Mouse (Mus musculus) lung, adult 2 months (tissue): ENCODE measurements around the gene Fn1. TPM values are rescaled to one million over a fixed set of nuclear protein-coding genes. Genes with fewer than 3 reads are reported as not detected.

Experiments used
- DNase-seq: peaks from one replicate; pipeline ENCODE4 v3.0.0; 2022
- H3K4me1 ChIP-seq: fragments of 200-500 bp; 2 replicates; pipeline ENCODE4 v1.6.1; 2011; ENCODE audit warnings: low read length; ENCODE audit not compliant: control insufficient read depth, insufficient read depth
- H3K4me3 ChIP-seq: fragments of 200-500 bp; replicated peaks from 2 replicates; pipeline ENCODE3; 2011; ENCODE audit warnings: low read depth, mild to moderate bottlenecking, control low read depth, low read length; ENCODE audit errors: extremely low read depth
- CTCF ChIP-seq: fragments of 200-500 bp; IDR thresholded peaks from 2 replicates; pipeline ENCODE4 v1.5.1; 2011; ENCODE audit warnings: mild to moderate bottlenecking, low read length, control low read depth; ENCODE audit not compliant: insufficient read depth
- POLR2A ChIP-seq: fragments of 200-500 bp; IDR thresholded peaks from 2 replicates; pipeline ENCODE4 v1.6.1; 2011; ENCODE audit warnings: low read depth, mild to moderate bottlenecking, control low read depth, low read length, borderline replicate concordance; ENCODE audit errors: extremely low read depth
- WGBS: fragments of 180-500 bp; shearing (Covaris S2); methylation state at CpG from one replicate; pipeline ENCODE4 v1.1.7; 2018; 5-methylcytosine and 5-hydroxymethylcytosine counted together
- polyA plus RNA-seq: library from polyadenylated mRNA; depleted of rRNA; stranded (reverse); fragments of >200 nt; gene quantifications from 2 replicates; pipeline ENCODE4 v1.2.3, GENCODE M21; 2012

Gene Fn1
- polyA plus RNA-seq, 1 experiment: 177 TPM

GRCm38 (mm10) chr1:71609916-71610315, 43.1 kb downstream of the Fn1 start:
- 89% methylated on average over 5 of the region's 5 CpGs for WGBS
- TF ChIP-seq POLR2A: no peak
- TF ChIP-seq CTCF: no peak
- no peaks in the 10 kb centered on the region for H3K4me1 ChIP-seq
- no peak for DNase-seq
- H3K4me3 ChIP-seq: no peak overlapping the region

DNA sequence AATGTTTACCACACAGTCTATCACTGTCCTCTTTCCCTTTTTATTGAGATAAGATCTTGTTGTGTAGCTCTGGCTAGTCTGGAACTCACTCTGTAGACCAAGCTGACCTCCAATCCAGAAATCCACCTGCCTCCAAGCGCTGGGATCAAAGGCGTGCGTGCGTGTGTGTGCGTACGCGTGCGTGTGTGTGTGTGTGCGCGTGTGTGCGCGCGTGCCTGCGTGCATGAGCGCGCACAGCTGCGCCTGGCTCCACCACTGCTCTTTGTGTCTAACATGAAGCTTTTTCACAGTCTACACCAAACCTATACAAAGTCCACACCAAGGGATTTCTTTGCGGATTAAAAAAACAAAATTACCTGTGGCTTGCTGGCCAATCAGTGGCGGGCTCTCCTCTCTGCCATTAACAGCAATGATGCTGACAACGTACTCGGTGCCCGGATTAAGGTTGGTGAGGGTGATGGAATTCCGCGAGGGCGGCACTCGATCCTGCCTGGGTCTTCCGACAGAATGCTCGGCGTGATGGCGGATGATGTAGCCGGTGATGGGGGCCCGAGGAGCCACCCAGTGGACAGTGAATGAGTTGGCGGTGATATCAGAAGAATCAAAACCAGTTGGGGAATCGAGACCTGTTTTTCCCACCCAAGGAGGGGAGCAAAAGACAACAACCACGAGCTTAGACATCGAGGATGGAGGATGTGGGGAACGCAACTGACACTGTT, 43.8 kb downstream of the Fn1 start:
- DNase-seq: no peak
- TF ChIP-seq POLR2A: no peak
- TF ChIP-seq CTCF: no peak
- no peaks in the 10 kb centered on the region for H3K4me1 ChIP-seq
- H3K4me3 ChIP-seq: no peak overlapping the region
- 96% methylated on average over 37 of the region's 37 CpGs for WGBS

DNA sequence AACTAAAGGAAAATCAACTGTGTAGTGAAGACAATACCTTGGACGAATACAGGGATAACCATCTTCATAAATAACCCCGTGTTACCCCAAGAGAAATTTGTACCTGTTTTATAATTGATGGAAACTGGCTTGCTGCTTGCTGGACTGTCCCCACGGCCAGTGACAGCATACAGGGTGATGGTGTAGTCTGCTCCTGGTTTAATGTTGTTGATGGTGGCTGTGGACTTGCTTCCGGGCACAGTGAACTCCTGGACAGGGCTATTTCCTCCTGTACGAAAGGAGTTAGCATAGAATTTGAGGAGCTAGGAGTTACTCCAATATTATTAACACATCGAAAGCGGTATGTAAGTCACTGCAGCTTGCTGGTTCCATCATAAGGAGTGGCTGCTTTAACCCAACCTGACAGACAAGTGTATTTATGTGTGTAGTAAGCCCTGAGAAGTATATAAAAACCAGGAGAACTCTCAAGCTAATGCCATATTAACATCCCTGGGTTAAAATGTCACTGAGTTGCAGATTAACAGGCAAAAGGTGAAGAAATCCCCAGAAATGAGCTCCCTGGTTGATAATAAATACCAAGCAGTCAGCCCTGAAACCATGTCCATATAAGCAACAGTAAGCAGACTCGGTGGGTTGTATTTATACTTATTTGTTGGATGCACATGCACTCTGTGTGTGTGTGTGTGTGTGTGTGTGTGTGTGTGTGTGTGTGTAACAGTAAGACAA, 46.2 kb downstream of the Fn1 start:
- no peak for TF ChIP-seq POLR2A
- TF ChIP-seq CTCF: no peak
- H3K4me3 ChIP-seq: no peak overlapping the region
- no peaks in the 10 kb centered on the region for H3K4me1 ChIP-seq
- WGBS: 82% methylated on average over 8 of the region's 8 CpGs
- DNase-seq: no peak

DNA sequence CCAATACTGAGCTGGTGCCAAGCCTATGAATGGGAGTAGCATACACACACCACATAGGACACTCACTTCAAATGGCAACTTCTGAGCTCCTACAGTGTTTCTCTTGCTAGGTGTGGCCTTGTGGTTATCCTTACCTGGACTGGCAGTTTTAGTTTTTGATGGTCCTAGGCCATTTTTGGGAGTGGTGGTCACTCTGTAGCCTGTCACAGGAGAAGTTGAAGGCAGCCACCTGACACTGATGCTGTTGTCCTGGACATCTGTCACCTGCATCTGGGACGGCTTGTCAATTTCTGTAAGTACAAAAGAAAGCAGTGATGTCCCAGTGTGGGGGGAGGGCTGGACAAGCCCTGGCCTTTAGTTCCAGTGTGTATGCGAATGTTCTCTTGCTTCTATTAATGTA, 47.2 kb downstream of the Fn1 start:
- TF ChIP-seq CTCF (no peak), POLR2A (no peak)
- Histone ChIP-seq H3K4me1 (no peaks in the 10 kb centered on the region), H3K4me3 (no peak overlapping the region)
- WGBS: 91% methylated on average over 2 of the region's 2 CpGs
- no peak for DNase-seq

DNA sequence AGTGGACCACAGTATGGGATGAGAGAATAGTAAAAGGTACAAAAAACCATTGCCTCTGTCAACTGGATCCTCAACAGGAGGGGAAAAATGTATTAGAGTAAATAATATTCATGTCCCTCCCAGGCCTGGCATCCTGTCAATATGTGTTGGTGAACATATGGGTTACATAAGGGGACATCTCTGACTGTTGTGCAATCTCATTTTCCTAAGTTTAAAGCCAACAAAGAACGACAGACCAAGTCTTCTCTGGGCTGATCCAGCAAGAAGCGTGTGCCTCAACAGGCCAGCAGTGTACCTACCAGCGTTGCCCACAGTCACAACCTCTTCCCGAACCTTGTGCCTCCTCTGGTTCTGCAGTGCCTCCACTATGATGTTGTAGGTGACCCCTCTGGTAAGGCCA, 57.6 kb downstream of the Fn1 start:
- TF ChIP-seq POLR2A: no peak
- no peak for TF ChIP-seq CTCF
- no peaks in the 10 kb centered on the region for H3K4me1 ChIP-seq
- DNase-seq: no peak
- 73% methylated on average over 4 of the region's 4 CpGs for WGBS
- H3K4me3 ChIP-seq: no peak overlapping the region

DNA sequence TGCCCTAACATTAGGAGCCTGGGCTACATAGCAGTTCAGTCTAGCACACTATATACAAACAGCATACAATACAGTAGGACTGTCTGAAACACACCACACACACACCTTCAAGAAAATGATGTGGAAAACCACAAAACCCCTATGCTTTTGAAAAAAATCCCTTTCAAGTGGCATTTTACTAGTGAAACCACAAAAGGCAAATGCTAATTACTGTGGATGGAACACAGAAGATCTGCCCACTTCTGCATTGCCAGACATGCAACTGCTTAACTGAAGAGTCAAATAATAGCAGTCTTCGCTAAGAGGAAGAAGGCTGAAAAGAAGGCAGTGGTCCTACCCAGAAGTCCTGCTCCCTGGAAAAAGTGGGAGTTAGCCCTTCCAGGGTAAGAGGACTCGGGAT, 58.7 kb downstream of the Fn1 start:
- DNase-seq: no peak
- WGBS: 84% methylated on average over 2 of the region's 2 CpGs
- no peak for TF ChIP-seq POLR2A
- no peak for TF ChIP-seq CTCF
- H3K4me3 ChIP-seq: no peak overlapping the region
- H3K4me1 ChIP-seq: no peaks in the 10 kb centered on the region

DNA sequence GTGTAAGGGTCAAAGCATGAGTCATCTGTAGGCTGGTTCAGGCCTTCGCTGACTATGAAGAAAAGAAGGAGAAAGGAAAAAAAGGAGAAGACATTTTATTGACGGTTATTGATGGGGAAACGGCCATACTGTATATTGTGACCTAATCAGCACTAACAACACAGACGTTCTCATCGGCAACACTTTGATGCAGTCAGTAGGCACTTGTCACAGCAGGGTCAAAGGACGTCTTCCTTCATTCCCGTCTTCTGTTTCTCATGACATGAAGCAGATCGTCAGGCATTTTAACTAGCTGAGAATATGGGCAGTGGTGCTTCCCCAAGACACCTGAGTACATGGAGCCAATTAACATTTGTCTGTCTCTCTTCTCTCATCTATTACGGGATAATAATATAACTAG, 59.8 kb downstream of the Fn1 start:
- H3K4me3 ChIP-seq: no peak overlapping the region
- TF ChIP-seq POLR2A (no peak), CTCF (no peak)
- H3K4me1 ChIP-seq: no peaks in the 10 kb centered on the region
- no peak for DNase-seq
- 90% methylated on average over 9 of the region's 9 CpGs for WGBS

GRCm38 (mm10) chr1:71590038-71590437, 63.0 kb downstream of the Fn1 start:
- WGBS: 95% methylated on average over 11 of the region's 11 CpGs
- no peak for DNase-seq
- no peak for TF ChIP-seq CTCF
- Histone ChIP-seq H3K4me3 (no peak overlapping the region), H3K4me1 (no peaks in the 10 kb centered on the region)

GRCm38 (mm10) chr1:71586658-71587057, 66.3 kb downstream of the Fn1 start:
- TF ChIP-seq POLR2A: no peak
- TF ChIP-seq CTCF: no peak
- DNase-seq: no peak
- 80% methylated on average over 7 of the region's 7 CpGs for WGBS
- no peak overlapping the region for H3K4me3 ChIP-seq
- no peaks in the 10 kb centered on the region for H3K4me1 ChIP-seq

GRCm38 (mm10) chr1:71583900-71584299, 69.1 kb downstream of the Fn1 start:
- H3K4me1 ChIP-seq: no peaks in the 10 kb centered on the region
- TF ChIP-seq POLR2A (no peak), CTCF (no peak)
- 78% methylated on average over 7 of the region's 7 CpGs for WGBS
- DNase-seq: no peak
- H3K4me3 ChIP-seq: no peak overlapping the region
